Mouse (Mus musculus): Measurements from ENCODE around the gene Gpr182. TPM values are rescaled to one million over a fixed set of nuclear protein-coding genes. Genes with fewer than 3 reads are reported as not detected.

Gene Gpr182
- polyA plus RNA-seq, 1 experiment from 2014 or later = 1.2 TPM

GRCm38 (mm10) chr10:127739661-127740161, 11.8 kb downstream of the Gpr182 start:
- ATAC-seq = peak; percentile 24
- peak overlapping the region; percentile 98 for H3K9ac ChIP-seq (ENCODE audit: low read depth, low read length)
- H3K27ac ChIP-seq (ENCODE audit: low read depth, low read length) = peak overlapping the region; percentile 92
- TF ChIP-seq CTCF (IDR thresholded peaks at IDR 0.05; ENCODE audit: low read depth) = peak; percentile 5; the same call in 1 of the 2 replicates
- 0 out of 2 replicates have a peak, but pooled peaks cover 3% of the 10 kb centered on the region for H3K4me1 ChIP-seq (replicated peaks; ENCODE audit: control insufficient read depth, insufficient read depth, low read length)
- peaks cover 37% of the 10 kb centered on the region for H3K36me3 ChIP-seq (ENCODE audit: control insufficient read depth, insufficient read depth)
- no peaks in the 10 kb centered on the region for H3K9me3 ChIP-seq (ENCODE audit: control insufficient read depth)
- no peaks in the 10 kb centered on the region for H3K27me3 ChIP-seq (replicated peaks; ENCODE audit: control insufficient read depth, insufficient read depth, low read length)
- under 1% methylated on average over 51 of the region's 55 CpGs for WGBS
- peak overlapping the region; percentile 80 for H3K4me2 ChIP-seq (replicated peaks; ENCODE audit: low read depth)
- H3K4me3 ChIP-seq (ENCODE audit: low read depth, low read length) = peak overlapping the region; percentile 94

GRCm38 (mm10) chr10:127739083-127739660, 12.4 kb downstream of the Gpr182 start, which contains the start of gene Zbtb39:
Zbtb39 (plus strand) TSS chr10:127739538.
- Histone ChIP-seq H3K36me3 (ENCODE audit: control insufficient read depth, insufficient read depth) (peaks cover 32% of the 10 kb centered on the region), H3K9me3 (ENCODE audit: control insufficient read depth) (no peaks in the 10 kb centered on the region), H3K4me2 (replicated peaks; ENCODE audit: low read depth) (peak within 1 kb of the TSS; percentile 80), H3K4me1 (replicated peaks; ENCODE audit: control insufficient read depth, insufficient read depth, low read length) (0 out of 2 replicates have a peak, but pooled peaks cover 3% of the 10 kb centered on the region), H3K4me3 (ENCODE audit: low read depth, low read length) (peak within 1 kb of the TSS; percentile 94), H3K27me3 (replicated peaks; ENCODE audit: control insufficient read depth, insufficient read depth, low read length) (no peaks in the 10 kb centered on the region), H3K27ac (ENCODE audit: low read depth, low read length) (peak within 1 kb of the TSS; percentile 92), H3K9ac (ENCODE audit: low read depth, low read length) (peak within 1 kb of the TSS; percentile 98)
- peak; percentile 72 for TF ChIP-seq CTCF (IDR thresholded peaks at IDR 0.05; ENCODE audit: low read depth)
- peak; percentile 57 for ATAC-seq
- under 1% methylated on average over 51 of the region's 61 CpGs for WGBS

- Histone ChIP-seq H3K9ac (ENCODE audit: low read depth, low read length) (no peak overlapping the region), H3K9me3 (ENCODE audit: control insufficient read depth) (no peaks in the 10 kb centered on the region), H3K27ac (ENCODE audit: low read depth, low read length) (peak overlapping the region; percentile 92), H3K36me3 (ENCODE audit: control insufficient read depth, insufficient read depth) (peaks cover 23% of the 10 kb centered on the region), H3K27me3 (replicated peaks; ENCODE audit: control insufficient read depth, insufficient read depth, low read length) (no peaks in the 10 kb centered on the region), H3K4me3 (ENCODE audit: low read depth, low read length) (peak overlapping the region; percentile 94; the same call in 1 of the 2 replicates), H3K4me2 (replicated peaks; ENCODE audit: low read depth) (peak overlapping the region; percentile 80), H3K4me1 (replicated peaks; ENCODE audit: control insufficient read depth, insufficient read depth, low read length) (0 out of 2 replicates have a peak, but pooled peaks cover 3% of the 10 kb centered on the region)
- peak; percentile 83 for ATAC-seq
- WGBS = 19% methylated on average over 13 of the region's 13 CpGs
- peak; percentile 87 for TF ChIP-seq CTCF (IDR thresholded peaks at IDR 0.05; ENCODE audit: low read depth)
Observed at GRCm38 (mm10) chr10:127738151-127738882, 13.2 kb downstream of the Gpr182 start.

GRCm38 (mm10) chr10:127737552-127737951, 14.0 kb downstream of the Gpr182 start:
- peaks cover 15% of the 10 kb centered on the region for H3K36me3 ChIP-seq (ENCODE audit: control insufficient read depth, insufficient read depth)
- no peak overlapping the region for H3K4me3 ChIP-seq (ENCODE audit: low read depth, low read length)
- no peak for ATAC-seq
- H3K27ac ChIP-seq (ENCODE audit: low read depth, low read length) = peak overlapping the region; percentile 41; the same call in 1 of the 2 replicates
- no peak for TF ChIP-seq CTCF (IDR thresholded peaks at IDR 0.05; ENCODE audit: low read depth)
- WGBS = 38% methylated on average over 2 of the region's 2 CpGs
- no peak overlapping the region for H3K4me2 ChIP-seq (replicated peaks; ENCODE audit: low read depth)
- no peaks in the 10 kb centered on the region for H3K9me3 ChIP-seq (ENCODE audit: control insufficient read depth)
- H3K9ac ChIP-seq (ENCODE audit: low read depth, low read length) = no peak overlapping the region
- H3K4me1 ChIP-seq (replicated peaks; ENCODE audit: control insufficient read depth, insufficient read depth, low read length) = 0 out of 2 replicates have a peak, but pooled peaks cover 3% of the 10 kb centered on the region
- no peaks in the 10 kb centered on the region for H3K27me3 ChIP-seq (replicated peaks; ENCODE audit: control insufficient read depth, insufficient read depth, low read length)

GRCm38 (mm10) chr10:127736916-127737315, 14.6 kb downstream of the Gpr182 start:
- Histone ChIP-seq H3K4me3 (ENCODE audit: low read depth, low read length) (no peak overlapping the region), H3K36me3 (ENCODE audit: control insufficient read depth, insufficient read depth) (peaks cover 9% of the 10 kb centered on the region), H3K9me3 (ENCODE audit: control insufficient read depth) (no peaks in the 10 kb centered on the region), H3K9ac (ENCODE audit: low read depth, low read length) (no peak overlapping the region), H3K4me1 (replicated peaks; ENCODE audit: control insufficient read depth, insufficient read depth, low read length) (0 out of 2 replicates have a peak, but pooled peaks cover 3% of the 10 kb centered on the region), H3K27ac (ENCODE audit: low read depth, low read length) (peak overlapping the region; percentile 21; the same call in 1 of the 2 replicates), H3K27me3 (replicated peaks; ENCODE audit: control insufficient read depth, insufficient read depth, low read length) (no peaks in the 10 kb centered on the region), H3K4me2 (replicated peaks; ENCODE audit: low read depth) (no peak overlapping the region)
- TF ChIP-seq CTCF (IDR thresholded peaks at IDR 0.05; ENCODE audit: low read depth) = no peak
- ATAC-seq = no peak
- 60% methylated on average over 4 of the region's 4 CpGs for WGBS

- Histone ChIP-seq H3K27me3 (replicated peaks; ENCODE audit: control insufficient read depth, insufficient read depth, low read length) (no peaks in the 10 kb centered on the region), H3K9me3 (ENCODE audit: control insufficient read depth) (no peaks in the 10 kb centered on the region), H3K27ac (ENCODE audit: low read depth, low read length) (no peak overlapping the region; the same call in 1 of the 2 replicates), H3K36me3 (ENCODE audit: control insufficient read depth, insufficient read depth) (0 out of 2 replicates have a peak, but pooled peaks cover 2% of the 10 kb centered on the region), H3K9ac (ENCODE audit: low read depth, low read length) (no peak overlapping the region), H3K4me1 (replicated peaks; ENCODE audit: control insufficient read depth, insufficient read depth, low read length) (0 out of 2 replicates have a peak, but pooled peaks cover 3% of the 10 kb centered on the region), H3K4me2 (replicated peaks; ENCODE audit: low read depth) (no peak overlapping the region), H3K4me3 (ENCODE audit: low read depth, low read length) (no peak overlapping the region)
- no peak for TF ChIP-seq CTCF (IDR thresholded peaks at IDR 0.05; ENCODE audit: low read depth)
- no peak for ATAC-seq
- WGBS = 62% methylated on average over 2 of the region's 2 CpGs
Observed at GRCm38 (mm10) chr10:127736266-127736665, 15.3 kb downstream of the Gpr182 start.

All from intestine, postnatal 0 days (tissue).